ENCODE assay signal across 16 mouse cellular contexts in genomic region chr7:109875598-109875997, GRCm38 (mm10). TPM values are rescaled to one million over a fixed set of nuclear protein-coding genes. Genes with fewer than 3 reads are reported as not detected.
"Had no signal": no experiment of that assay in that cellular context is flagged by ENCODE, and none has a peak within 500 bp of the region (broad histone marks: within the 10 kb centered on the region; RNA-seq: fewer than 3 reads in every experiment).

No protein-coding gene starts in this region.

- H3K27ac ChIP-seq: kidney, postnatal 0 days; layer of hippocampus, adult 2 months; limb, embryonic 10.5 days; macrophage; neural tube, embryonic 15.5 days had no signal

- H3K4me2 ChIP-seq: liver, embryonic 11.5 days; lung, embryonic 14.5 days; neural tube, embryonic 15.5 days had no signal

- H3K36me3 ChIP-seq: limb, embryonic 10.5 days; neural tube, embryonic 15.5 days had no signal

- H3K4me3 ChIP-seq: layer of hippocampus, adult 2 months; limb, embryonic 10.5 days; megakaryocyte, embryonic 14.5 days; myocyte; neural tube, embryonic 15.5 days had no signal

- DNase-seq: kidney, adult 9 months; lung, embryonic 14.5 days; lung, postnatal 14 days; retina, postnatal 1 day; right cerebral cortex, postnatal 4 days; spleen, adult 18-20 months; thymus, adult 18-20 months; thymus, postnatal 14 days had no signal

- H3K27me3 ChIP-seq: neural tube, embryonic 15.5 days had no signal

- H3K4me1 ChIP-seq: neural tube, embryonic 15.5 days had no signal

- H3K9ac ChIP-seq: lung, embryonic 14.5 days; neural tube, embryonic 15.5 days had no signal

- H3K9me3 ChIP-seq: limb, embryonic 10.5 days; neural tube, embryonic 15.5 days had no signal

RNA-seq across cellular contexts. Expression of gene Scube2, which starts 10.1 kb away (rescaled TPM):
- polyA plus RNA-seq: macrophage, myocyte had no signal
